Mouse (Mus musculus) layer of hippocampus, adult 2 months (tissue): ENCODE measurements around the gene E130311K13Rik. TPM values are rescaled to one million over a fixed set of nuclear protein-coding genes. Genes with fewer than 3 reads are reported as not detected.

Experiments
- DNase-seq, 2 experiments: peaks; one replicate each; pipeline ENCODE4 v3.0.0; 2022; ENCODE audit warnings: low spot score in 2 of 2
- H3K27ac ChIP-seq: fragments of 200-600 bp; 2 replicates; pipeline ENCODE4 v1.8.1; 2022
- H3K4me3 ChIP-seq: fragments of 200-600 bp; 2 replicates; pipeline ENCODE4 v1.8.1; 2022; ENCODE audit warnings: mild to moderate bottlenecking
- CTCF ChIP-seq: fragments of 200-600 bp; conservative IDR thresholded peaks from 2 replicates; pipeline ENCODE4 v1.8.1; 2022; ENCODE audit warnings: antibody characterized with exemption, mild to moderate bottlenecking, moderate library complexity
- total RNA-seq, 2 experiments: library from RNA; stranded (reverse); gene quantifications; 2 replicates each; pipeline ENCODE4 v1.2.3; 2021

Gene E130311K13Rik
- total RNA-seq, 2 experiments from 2014 or later: 13.5 to 13.6 TPM

- TF ChIP-seq CTCF: peak; percentile 82
- no peak overlapping the region for H3K27ac ChIP-seq
- no peak for DNase-seq
- no peak overlapping the region for H3K4me3 ChIP-seq
Measured at GRCm38 (mm10) chr3:63919634-63920033, 9.6 kb downstream of the E130311K13Rik start.

- no peak for TF ChIP-seq CTCF
- no peak for DNase-seq
- Histone ChIP-seq H3K27ac (no peak overlapping the region), H3K4me3 (no peak overlapping the region)
Measured at GRCm38 (mm10) chr3:63910301-63910700, 19.0 kb downstream of the E130311K13Rik start.

- DNase-seq: no peak
- H3K4me3 ChIP-seq: peak overlapping the region; percentile 39
- H3K27ac ChIP-seq: no peak overlapping the region
- no peak for TF ChIP-seq CTCF
Measured at GRCm38 (mm10) chr3:63905241-63905640, 24.0 kb downstream of the E130311K13Rik start.

GRCm38 (mm10) chr3:63904157-63904556, 25.1 kb downstream of the E130311K13Rik start:
- no peak for DNase-seq
- no peak for TF ChIP-seq CTCF
- H3K4me3 ChIP-seq: no peak overlapping the region
- no peak overlapping the region for H3K27ac ChIP-seq

GRCm38 (mm10) chr3:63900021-63900571, 29.2 kb downstream of the E130311K13Rik start:
- DNase-seq: peak in 1 of 2 experiments; percentile 18
- H3K4me3 ChIP-seq: peak overlapping the region; percentile 63
- no peak for TF ChIP-seq CTCF
- H3K27ac ChIP-seq: no peak overlapping the region

GRCm38 (mm10) chr3:63899309-63899695, 30.0 kb downstream of the E130311K13Rik start, which contains the start of gene Plch1:
Gene Plch1 (minus strand): TSS chr3:63899472.
- peak in 1 of 2 experiments; percentile 46 for DNase-seq
- Histone ChIP-seq H3K27ac (peak within 1 kb of the TSS; percentile 82), H3K4me3 (peak within 1 kb of the TSS; percentile 63)
- TF ChIP-seq CTCF: no peak

GRCm38 (mm10) chr3:63898581-63899308, 30.5 kb downstream of the E130311K13Rik start:
- peak overlapping the region; percentile 82 for H3K27ac ChIP-seq
- H3K4me3 ChIP-seq: peak overlapping the region; percentile 63
- no peak for TF ChIP-seq CTCF
- peak; percentile 83 to 90 for DNase-seq

- TF ChIP-seq CTCF: no peak
- no peak overlapping the region for H3K27ac ChIP-seq
- no peak overlapping the region for H3K4me3 ChIP-seq
- no peak for DNase-seq
Measured at GRCm38 (mm10) chr3:63897177-63897576, 32.1 kb downstream of the E130311K13Rik start.

GRCm38 (mm10) chr3:63896303-63896702, 33.0 kb downstream of the E130311K13Rik start:
- TF ChIP-seq CTCF: no peak
- no peak for DNase-seq
- no peak overlapping the region for H3K27ac ChIP-seq
- H3K4me3 ChIP-seq: no peak overlapping the region

- H3K4me3 ChIP-seq: no peak overlapping the region
- no peak overlapping the region for H3K27ac ChIP-seq
- DNase-seq: no peak
- no peak for TF ChIP-seq CTCF
Measured at GRCm38 (mm10) chr3:63895786-63896185, 33.5 kb downstream of the E130311K13Rik start.

- H3K4me3 ChIP-seq: no peak overlapping the region
- TF ChIP-seq CTCF: no peak
- no peak for DNase-seq
- H3K27ac ChIP-seq: no peak overlapping the region
Measured at GRCm38 (mm10) chr3:63893677-63894076, 35.6 kb downstream of the E130311K13Rik start.

- no peak overlapping the region for H3K4me3 ChIP-seq
- no peak for TF ChIP-seq CTCF
- no peak overlapping the region for H3K27ac ChIP-seq
- no peak for DNase-seq
Measured at GRCm38 (mm10) chr3:63892154-63892553, 37.1 kb downstream of the E130311K13Rik start.

- TF ChIP-seq CTCF: no peak
- Histone ChIP-seq H3K27ac (no peak overlapping the region), H3K4me3 (no peak overlapping the region)
- no peak for DNase-seq
Measured at GRCm38 (mm10) chr3:63881065-63881464, 48.2 kb downstream of the E130311K13Rik start.
